Mouse (Mus musculus): ENCODE measurements around the gene Lrwd1. TPM values are rescaled to one million over a fixed set of nuclear protein-coding genes. Genes with fewer than 3 reads are reported as not detected.
"Not testable (repeated sequence)": the region's sequence is repeated elsewhere in the genome, so short reads cannot be mapped to it uniquely, and the experiment has no call there.

Lrwd1 gene
- polyA plus RNA-seq, 1 experiment from 2014 or later = 7.8 TPM

- Histone ChIP-seq H3K36me3 (ENCODE audit: control insufficient read depth, insufficient read depth) (peaks cover 1% of the 10 kb centered on the region; the same call in 1 of the 2 replicates), H3K27me3 (replicated peaks; ENCODE audit: control insufficient read depth, insufficient read depth, low read length) (no peaks in the 10 kb centered on the region), H3K9me3 (ENCODE audit: control insufficient read depth) (no peaks in the 10 kb centered on the region), H3K4me3 (ENCODE audit: low read depth, low read length) (no peak overlapping the region), H3K9ac (ENCODE audit: low read depth, low read length) (no peak overlapping the region), H3K4me1 (replicated peaks; ENCODE audit: control insufficient read depth, insufficient read depth, low read length) (no peaks in the 10 kb centered on the region), H3K27ac (ENCODE audit: low read depth, low read length) (no peak overlapping the region), H3K4me2 (replicated peaks; ENCODE audit: low read depth) (no peak overlapping the region)
- WGBS = 75% methylated on average over 5 of the region's 5 CpGs
- ATAC-seq = no peak
- no peak for TF ChIP-seq CTCF (IDR thresholded peaks at IDR 0.05; ENCODE audit: low read depth)
These were observed 19.5 kb upstream of the Lrwd1 start for GRCm38 (mm10) chr5:136155399-136155798.

GRCm38 (mm10) chr5:136152365-136152764, 16.5 kb upstream of the Lrwd1 start:
- H3K9me3 ChIP-seq (ENCODE audit: control insufficient read depth) = no peaks in the 10 kb centered on the region
- H3K4me1 ChIP-seq (replicated peaks; ENCODE audit: control insufficient read depth, insufficient read depth, low read length) = no peaks in the 10 kb centered on the region
- no peak overlapping the region for H3K4me2 ChIP-seq (replicated peaks; ENCODE audit: low read depth)
- H3K27ac ChIP-seq (ENCODE audit: low read depth, low read length) = no peak overlapping the region
- H3K27me3 ChIP-seq (replicated peaks; ENCODE audit: control insufficient read depth, insufficient read depth, low read length) = no peaks in the 10 kb centered on the region
- 67% methylated on average over 8 of the region's 8 CpGs for WGBS
- H3K9ac ChIP-seq (ENCODE audit: low read depth, low read length) = no peak overlapping the region
- H3K36me3 ChIP-seq (ENCODE audit: control insufficient read depth, insufficient read depth) = no peaks in the 10 kb centered on the region
- no peak overlapping the region for H3K4me3 ChIP-seq (ENCODE audit: low read depth, low read length)
- TF ChIP-seq CTCF (IDR thresholded peaks at IDR 0.05; ENCODE audit: low read depth) = no peak
- no peak for ATAC-seq

DNA sequence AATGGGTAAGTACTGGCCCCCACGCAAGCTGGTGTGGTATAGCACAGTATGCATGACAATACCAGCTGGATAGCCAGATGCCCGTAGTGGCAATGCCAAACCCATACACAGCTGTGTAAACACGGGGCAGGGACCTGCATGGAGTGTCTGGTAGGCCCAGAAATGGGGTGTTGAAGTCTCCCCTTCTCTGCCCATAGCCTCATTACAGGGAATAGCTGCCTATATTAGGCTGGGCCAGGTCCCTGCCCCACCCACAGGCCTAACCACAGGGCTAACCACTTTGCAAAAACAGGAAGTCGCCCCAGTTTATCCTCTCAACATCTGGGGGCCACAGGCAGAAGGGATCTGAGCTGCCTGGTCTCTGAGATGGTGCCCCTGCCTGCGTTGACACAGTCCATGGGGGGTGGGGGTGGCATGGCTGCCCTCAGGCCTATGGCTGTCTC, 13.3 kb upstream of the Lrwd1 start:
- ATAC-seq; H3K4me2 ChIP-seq (replicated peaks; ENCODE audit: low read depth); H3K4me1 ChIP-seq (replicated peaks; ENCODE audit: control insufficient read depth, insufficient read depth, low read length); H3K9me3 ChIP-seq (ENCODE audit: control insufficient read depth); H3K9ac ChIP-seq (ENCODE audit: low read depth, low read length); H3K27ac ChIP-seq (ENCODE audit: low read depth, low read length); H3K36me3 ChIP-seq (ENCODE audit: control insufficient read depth, insufficient read depth); H3K27me3 ChIP-seq (replicated peaks; ENCODE audit: control insufficient read depth, insufficient read depth, low read length); H3K4me3 ChIP-seq (ENCODE audit: low read depth, low read length): not testable (repeated sequence)
- 70% methylated on average over 5 of the region's 5 CpGs for WGBS

- no peak for TF ChIP-seq CTCF (IDR thresholded peaks at IDR 0.05; ENCODE audit: low read depth)
- Histone ChIP-seq H3K9me3 (ENCODE audit: control insufficient read depth) (no peaks in the 10 kb centered on the region), H3K4me2 (replicated peaks; ENCODE audit: low read depth) (no peak overlapping the region), H3K9ac (ENCODE audit: low read depth, low read length) (no peak overlapping the region), H3K4me1 (replicated peaks; ENCODE audit: control insufficient read depth, insufficient read depth, low read length) (no peaks in the 10 kb centered on the region), H3K27me3 (replicated peaks; ENCODE audit: control insufficient read depth, insufficient read depth, low read length) (no peaks in the 10 kb centered on the region), H3K4me3 (ENCODE audit: low read depth, low read length) (no peak overlapping the region), H3K36me3 (ENCODE audit: control insufficient read depth, insufficient read depth) (no peaks in the 10 kb centered on the region), H3K27ac (ENCODE audit: low read depth, low read length) (no peak overlapping the region)
- no peak for ATAC-seq
- 71% methylated on average over 8 of the region's 8 CpGs for WGBS
These were observed 11.8 kb upstream of the Lrwd1 start for GRCm38 (mm10) chr5:136147704-136148103.

DNA sequence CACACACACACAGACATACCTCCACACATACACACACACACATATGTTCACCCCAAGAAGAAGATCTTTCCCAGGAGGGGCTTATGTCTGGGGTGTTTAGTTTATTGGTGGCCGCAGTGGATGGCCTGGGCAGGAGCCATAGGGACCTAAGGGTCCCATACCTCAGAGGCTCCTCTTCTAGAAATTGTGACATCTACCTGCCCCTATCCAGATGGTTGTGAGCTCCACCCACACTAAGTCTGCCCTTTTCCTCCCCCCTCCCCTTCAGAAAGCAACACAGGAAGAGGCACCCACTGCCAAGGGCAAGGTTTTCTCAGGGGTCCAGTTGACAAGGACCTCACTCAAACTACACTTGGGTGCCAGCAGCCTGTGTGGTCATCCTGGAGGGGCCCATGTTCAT, 11.1 kb upstream of the Lrwd1 start:
- WGBS = 94% methylated on average over 1 of the region's 1 CpGs
- H3K27ac ChIP-seq (ENCODE audit: low read depth, low read length) = no peak overlapping the region
- no peak for ATAC-seq
- no peaks in the 10 kb centered on the region for H3K27me3 ChIP-seq (replicated peaks; ENCODE audit: control insufficient read depth, insufficient read depth, low read length)
- H3K4me2 ChIP-seq (replicated peaks; ENCODE audit: low read depth) = no peak overlapping the region
- H3K36me3 ChIP-seq (ENCODE audit: control insufficient read depth, insufficient read depth) = peaks cover 5% of the 10 kb centered on the region; the same call in 1 of the 2 replicates
- no peak overlapping the region for H3K9ac ChIP-seq (ENCODE audit: low read depth, low read length)
- H3K4me1 ChIP-seq (replicated peaks; ENCODE audit: control insufficient read depth, insufficient read depth, low read length) = no peaks in the 10 kb centered on the region
- TF ChIP-seq CTCF (IDR thresholded peaks at IDR 0.05; ENCODE audit: low read depth) = no peak
- H3K9me3 ChIP-seq (ENCODE audit: control insufficient read depth) = no peaks in the 10 kb centered on the region
- H3K4me3 ChIP-seq (ENCODE audit: low read depth, low read length) = no peak overlapping the region

GRCm38 (mm10) chr5:136144606-136145430, 8.9 kb upstream of the Lrwd1 start:
- Histone ChIP-seq H3K4me3 (ENCODE audit: low read depth, low read length) (no peak overlapping the region), H3K9ac (ENCODE audit: low read depth, low read length) (no peak overlapping the region), H3K4me1 (replicated peaks; ENCODE audit: control insufficient read depth, insufficient read depth, low read length) (no peaks in the 10 kb centered on the region), H3K4me2 (replicated peaks; ENCODE audit: low read depth) (no peak overlapping the region), H3K9me3 (ENCODE audit: control insufficient read depth) (no peaks in the 10 kb centered on the region), H3K27me3 (replicated peaks; ENCODE audit: control insufficient read depth, insufficient read depth, low read length) (no peaks in the 10 kb centered on the region), H3K27ac (ENCODE audit: low read depth, low read length) (no peak overlapping the region), H3K36me3 (ENCODE audit: control insufficient read depth, insufficient read depth) (peaks cover 26% of the 10 kb centered on the region)
- no peak for ATAC-seq
- 32% methylated on average over 12 of the region's 12 CpGs for WGBS
- no peak for TF ChIP-seq CTCF (IDR thresholded peaks at IDR 0.05; ENCODE audit: low read depth)

Data from intestine, postnatal 0 days (tissue).